Mouse (Mus musculus) right cerebral cortex, postnatal 4 days (tissue): Measurements from ENCODE around the gene Tars2.
"Not testable (repeated sequence)": the region's sequence is repeated elsewhere in the genome, so short reads cannot be mapped to it uniquely, and the experiment has no call there.

Experiments used
- DNase-seq: peaks from one replicate; pipeline ENCODE4 v3.0.0-alpha.2; 2022

Tars2 gene

GRCm38 (mm10) chr3:95760106-95760505 is at the start of gene Tars2:
TSS of gene Tars2 (minus strand) at chr3:95760206.
- no peak for DNase-seq

- DNase-seq, result no peak
Observed at GRCm38 (mm10) chr3:95808384-95808783, 48.4 kb upstream of the Tars2 start.

- not testable (repeated sequence) for DNase-seq
Observed at GRCm38 (mm10) chr3:95807630-95808029, 47.6 kb upstream of the Tars2 start.

GRCm38 (mm10) chr3:95806677-95807076 is 46.7 kb upstream of the Tars2 start:
- no peak for DNase-seq

- DNase-seq, result no peak
Observed at GRCm38 (mm10) chr3:95803851-95804250, 43.8 kb upstream of the Tars2 start.

- DNase-seq, result no peak
Observed at GRCm38 (mm10) chr3:95798756-95799155, 38.8 kb upstream of the Tars2 start.

GRCm38 (mm10) chr3:95794299-95794698 is 34.3 kb upstream of the Tars2 start:
- DNase-seq, result no peak

- DNase-seq, result no peak
Observed at GRCm38 (mm10) chr3:95793662-95794061, 33.7 kb upstream of the Tars2 start.

- no peak for DNase-seq
Observed at GRCm38 (mm10) chr3:95785501-95785900, 25.5 kb upstream of the Tars2 start.

GRCm38 (mm10) chr3:95771985-95772384 is 12.0 kb upstream of the Tars2 start:
- DNase-seq, result no peak

- no peak for DNase-seq
Observed at GRCm38 (mm10) chr3:95765534-95765933, 5.5 kb upstream of the Tars2 start.

GRCm38 (mm10) chr3:95763811-95764210 is 3.8 kb upstream of the Tars2 start:
- no peak for DNase-seq

- no peak for DNase-seq
Observed at GRCm38 (mm10) chr3:95762961-95763360, 3.0 kb upstream of the Tars2 start.

GRCm38 (mm10) chr3:95761771-95762170 is 1.8 kb upstream of the Tars2 start:
- no peak for DNase-seq

GRCm38 (mm10) chr3:95760656-95761055 is 650 bp upstream of the Tars2 start:
- no peak for DNase-seq

GRCm38 (mm10) chr3:95758467-95759218 is 1.4 kb downstream of the Tars2 start:
- DNase-seq, result no peak

GRCm38 (mm10) chr3:95756808-95757207 is 3.2 kb downstream of the Tars2 start:
- no peak for DNase-seq

- DNase-seq, result peak; percentile 88
Observed at GRCm38 (mm10) chr3:95754345-95755206, 5.4 kb downstream of the Tars2 start.

- no peak for DNase-seq
Observed at GRCm38 (mm10) chr3:95752935-95753334, 7.1 kb downstream of the Tars2 start.

GRCm38 (mm10) chr3:95740406-95740805 is 19.6 kb downstream of the Tars2 start:
- DNase-seq, result no peak

- no peak for DNase-seq
Observed at GRCm38 (mm10) chr3:95739353-95740104, 20.5 kb downstream of the Tars2 start, which contains the start of gene Ecm1. TSS of gene Ecm1 (minus strand) at chr3:95739569.

GRCm38 (mm10) chr3:95735071-95735670 is 24.8 kb downstream of the Tars2 start:
- no peak for DNase-seq
